Mouse (Mus musculus): ENCODE results near the gene Slc35e1.

DNA sequence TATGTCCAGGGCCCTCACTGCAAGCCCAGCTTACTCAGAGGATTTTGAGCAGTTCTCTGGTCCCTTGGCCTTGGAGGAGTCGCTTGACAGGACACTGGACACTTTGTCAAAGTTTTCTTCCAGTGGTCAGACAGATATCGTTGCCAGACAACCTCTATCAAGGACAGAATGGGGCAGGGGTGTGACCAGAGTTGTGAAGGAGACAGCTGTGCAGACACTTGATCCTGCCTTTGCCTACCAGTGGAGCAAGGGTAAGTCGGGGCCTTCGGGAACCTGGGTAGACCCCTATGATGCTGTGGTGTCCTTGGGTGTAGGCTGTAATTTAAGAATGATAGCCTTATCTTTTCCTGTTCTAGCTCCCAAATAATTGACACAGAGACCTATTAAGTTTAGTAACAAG is 37.1 kb downstream of the Slc35e1 start:
- TF ChIP-seq CTCF (IDR thresholded peaks at IDR 0.05; ENCODE audit: low read depth, low read length) (no peak), EP300 (IDR thresholded peaks at IDR 0.05; ENCODE audit: insufficient read depth, low read depth, low read length) (no peak), POLR2A (IDR thresholded peaks at IDR 0.05; ENCODE audit: insufficient read depth, low read length) (no peak)
